Mouse (Mus musculus) embryonic fibroblast, embryonic 13.5 days (primary cell): ENCODE measurements around the gene Cd63.

Experiments
- CTCF ChIP-seq: IDR thresholded peaks from 2 replicates; pipeline ENCODE4 v1.5.1; 2011; ENCODE audit warnings: mild to moderate bottlenecking, control low read depth, low read length, moderate library complexity, borderline replicate concordance; ENCODE audit not compliant: insufficient read depth
- POLR2A ChIP-seq: IDR thresholded peaks from 2 replicates; pipeline ENCODE4 v1.6.1; 2011; ENCODE audit warnings: low read depth, mild to moderate bottlenecking, control low read depth, low read length, moderate library complexity

DNA sequence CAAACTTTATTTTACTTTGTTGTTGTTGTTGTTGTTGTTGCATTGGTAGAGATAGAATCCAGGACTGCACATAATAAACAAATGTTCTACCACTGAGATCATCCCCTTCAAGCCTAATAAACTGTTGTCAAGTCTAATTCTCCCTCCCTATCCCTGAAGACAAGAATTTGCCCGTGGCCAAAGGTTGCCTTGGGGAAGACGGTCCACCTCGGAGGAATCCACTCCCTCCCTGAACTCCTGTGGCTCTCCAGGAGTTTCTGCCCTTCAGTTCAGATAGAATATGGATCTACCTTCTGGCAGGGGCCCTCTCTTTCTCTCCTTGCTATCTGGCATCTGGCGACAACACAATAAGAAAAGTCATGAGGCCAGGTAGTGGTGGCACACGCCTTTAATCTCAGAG lies 4.0 kb downstream of the Cd63 start:
- TF ChIP-seq CTCF, result no peak
- TF ChIP-seq POLR2A, result no peak
